Mouse (Mus musculus) MEL (cell line): ENCODE measurements around the gene Tbc1d7. TPM values are rescaled to one million over a fixed set of nuclear protein-coding genes. Genes with fewer than 3 reads are reported as not detected.

Source experiments
- DNase-seq: peaks from one replicate; pipeline ENCODE4 v3.0.0; 2011; ENCODE audit warnings: low read depth, low spot score
- H3K27ac ChIP-seq: 2 replicates; pipeline ENCODE4 v1.5.1; 2012; ENCODE audit warnings: low read depth, mild to moderate bottlenecking, control low read depth, low read length, moderate library complexity; ENCODE audit not compliant: control insufficient read depth
- H3K27me3 ChIP-seq, 2 experiments: fragments of 150-350 bp in 1 of 2; sonication (generic) in 1 of 2; 2 replicates each; pipeline ENCODE4 v1.6.1; 2012; ENCODE audit warnings: low read length in 2 of 2, mild to moderate bottlenecking in 2 of 2, improper control_type of control experiment in 1 of 2, moderate library complexity in 1 of 2; ENCODE audit not compliant: insufficient read depth in 2 of 2, control insufficient read depth in 1 of 2
- H3K36me3 ChIP-seq, 2 experiments: 2 replicates each; pipeline ENCODE4 v1.6.1; 2012 to 2014; ENCODE audit warnings: low read length in 2 of 2, improper control_type of control experiment in 1 of 2, inconsistent platforms in 1 of 2, mild to moderate bottlenecking in 1 of 2; ENCODE audit not compliant: insufficient read depth in 2 of 2, control insufficient read depth in 1 of 2
- H3K4me1 ChIP-seq, 2 experiments: fragments of 150-350 bp in 1 of 2; sonication (generic) in 1 of 2; 2 replicates each; pipeline ENCODE4 v1.6.1; 2012; ENCODE audit warnings: low read length in 2 of 2, improper control_type of control experiment in 1 of 2, mild to moderate bottlenecking in 1 of 2; ENCODE audit not compliant: insufficient read depth in 2 of 2, control insufficient read depth in 1 of 2
- H3K4me3 ChIP-seq, 2 experiments: fragments of 150-350 bp in 1 of 2; sonication (generic) in 1 of 2; 2 replicates each; pipeline ENCODE4 v1.5.1; 2012; ENCODE audit warnings: low read depth in 2 of 2, low read length in 2 of 2, mild to moderate bottlenecking in 2 of 2, moderate library complexity in 2 of 2, control low read depth in 1 of 2, improper control_type of control experiment in 1 of 2; ENCODE audit not compliant: control insufficient read depth in 1 of 2, insufficient read depth in 1 of 2
- H3K79me2 ChIP-seq: 2 replicates; pipeline ENCODE4 v1.6.1; 2012; ENCODE audit warnings: mild to moderate bottlenecking, low read length, moderate library complexity; ENCODE audit not compliant: control insufficient read depth, poor library complexity, insufficient read depth
- H3K9ac ChIP-seq: 2 replicates; pipeline ENCODE4 v1.6.1; 2012; ENCODE audit warnings: low read depth, mild to moderate bottlenecking, control low read depth, low read length, moderate library complexity; ENCODE audit not compliant: control insufficient read depth, poor library complexity, severe bottlenecking
- H3K9me3 ChIP-seq: fragments of 150-350 bp; sonication (generic); replicated peaks from 2 replicates; pipeline ENCODE4 v1.6.1; 2012; ENCODE audit warnings: mild to moderate bottlenecking, low read length, improper control_type of control experiment, moderate library complexity; ENCODE audit not compliant: insufficient read depth
- BHLHE40 ChIP-seq: IDR thresholded peaks from 2 replicates; pipeline ENCODE4 v1.6.1; 2012; ENCODE audit warnings: low read depth, mild to moderate bottlenecking, inconsistent platforms, low read length, improper control_type of control experiment, borderline replicate concordance
- CHD1 ChIP-seq: IDR thresholded peaks from 2 replicates; pipeline ENCODE4 v1.6.1; 2012; ENCODE audit warnings: low read depth, mild to moderate bottlenecking, inconsistent platforms, low read length, improper control_type of control experiment
- E2F4 ChIP-seq: IDR thresholded peaks from 2 replicates; pipeline ENCODE4 v1.6.1; 2011; ENCODE audit warnings: low read depth, low read length, improper control_type of control experiment, borderline replicate concordance
- EP300 ChIP-seq, 2 experiments: IDR thresholded peaks; 2 replicates each; pipeline ENCODE4 v1.6.1; 2011; ENCODE audit warnings: improper control_type of control experiment in 2 of 2, low read length in 2 of 2, low read depth in 1 of 2, mild to moderate bottlenecking in 1 of 2
- ETS1 ChIP-seq: IDR thresholded peaks from 2 replicates; pipeline ENCODE4 v1.6.1; 2012; ENCODE audit warnings: low read depth, mild to moderate bottlenecking, inconsistent platforms, low read length, improper control_type of control experiment, moderate library complexity
- KAT2A ChIP-seq: conservative IDR thresholded peaks from 2 replicates; pipeline ENCODE4 v1.6.1; 2012; ENCODE audit warnings: low read depth, low read length, improper control_type of control experiment, inconsistent platforms
- MAZ ChIP-seq: IDR thresholded peaks from 2 replicates; pipeline ENCODE4 v1.6.1; 2012; ENCODE audit warnings: low read depth, mild to moderate bottlenecking, inconsistent platforms, low read length, improper control_type of control experiment
- MEF2A ChIP-seq: IDR thresholded peaks from 2 replicates; pipeline ENCODE4 v1.6.1; 2014; ENCODE audit warnings: low read depth, mild to moderate bottlenecking, inconsistent platforms, low read length, improper control_type of control experiment; ENCODE audit not compliant: poor library complexity, insufficient replicate concordance, severe bottlenecking; ENCODE audit errors: extremely low read depth
- MXI1 ChIP-seq: IDR thresholded peaks from 2 replicates; pipeline ENCODE4 v1.6.1; 2011; ENCODE audit warnings: mild to moderate bottlenecking, low read depth, low read length, improper control_type of control experiment
- MYB ChIP-seq: IDR thresholded peaks from 2 replicates; pipeline ENCODE4 v1.6.1; 2011; ENCODE audit warnings: mild to moderate bottlenecking, low read depth, low read length, improper control_type of control experiment
- NRF1 ChIP-seq: IDR thresholded peaks from 2 replicates; pipeline ENCODE4 v1.6.1; 2014; ENCODE audit warnings: low read depth, mild to moderate bottlenecking, inconsistent platforms, low read length, improper control_type of control experiment, moderate library complexity; ENCODE audit not compliant: poor library complexity, insufficient read depth, severe bottlenecking
- POLR2AphosphoS2 ChIP-seq: IDR thresholded peaks from 2 replicates; pipeline ENCODE4 v1.6.1; 2011; ENCODE audit warnings: low read length, improper control_type of control experiment
- POLR2AphosphoS5 ChIP-seq: IDR thresholded peaks from 2 replicates; pipeline ENCODE4 v1.6.1; 2012; ENCODE audit warnings: low read depth, borderline replicate concordance, mild to moderate bottlenecking, inconsistent platforms, low read length, moderate library complexity, mixed read lengths
- RAD21 ChIP-seq: IDR thresholded peaks from 2 replicates; pipeline ENCODE4 v1.6.1; 2011; ENCODE audit warnings: mild to moderate bottlenecking, low read depth, low read length, improper control_type of control experiment
- RCOR1 ChIP-seq: IDR thresholded peaks from 2 replicates; pipeline ENCODE4 v1.6.1; 2012; ENCODE audit warnings: low read depth, mild to moderate bottlenecking, inconsistent platforms, low read length, improper control_type of control experiment
- SIN3A ChIP-seq: IDR thresholded peaks from 2 replicates; pipeline ENCODE4 v1.6.1; 2012; ENCODE audit warnings: low read length, improper control_type of control experiment, inconsistent platforms
- TAL1 ChIP-seq: IDR thresholded peaks from 2 replicates; pipeline ENCODE4 v1.6.1; 2012; ENCODE audit warnings: mild to moderate bottlenecking, inconsistent platforms, low read length, moderate library complexity, mixed read lengths
- TCF12 ChIP-seq: IDR thresholded peaks from 2 replicates; pipeline ENCODE4 v1.6.1; 2014; ENCODE audit warnings: low read depth, mild to moderate bottlenecking, inconsistent platforms, low read length, improper control_type of control experiment, moderate library complexity
- USF1 ChIP-seq: IDR thresholded peaks from 2 replicates; pipeline ENCODE4 v1.6.1; 2014; ENCODE audit warnings: low read depth, mild to moderate bottlenecking, inconsistent platforms, low read length, improper control_type of control experiment, moderate library complexity
- ZKSCAN1 ChIP-seq: IDR thresholded peaks from 2 replicates; pipeline ENCODE4 v1.6.1; 2012; ENCODE audit warnings: low read depth, mild to moderate bottlenecking, inconsistent platforms, low read length, improper control_type of control experiment, moderate library complexity
- ZMIZ1 ChIP-seq: IDR thresholded peaks from 2 replicates; pipeline ENCODE4 v1.6.1; 2012; ENCODE audit warnings: low read depth, mild to moderate bottlenecking, inconsistent platforms, low read length, improper control_type of control experiment, moderate library complexity
- ZNF384 ChIP-seq: IDR thresholded peaks from 2 replicates; pipeline ENCODE4 v1.6.1; 2012; ENCODE audit warnings: low read depth, mild to moderate bottlenecking, inconsistent platforms, low read length, improper control_type of control experiment
- polyA plus RNA-seq, 2 experiments: library from polyadenylated mRNA; stranded (reverse) in 1 of 2; unstranded in 1 of 2; fragments of >175 nt in 1 of 2; fragments of >200 nt in 1 of 2; gene quantifications; 2 replicates each; pipeline versions ENCODE4 v1.2.1 to v1.2.4; 2012; ENCODE audit warnings: low replicate concordance in 2 of 2, low read depth in 1 of 2; ENCODE audit not compliant: insufficient read length in 2 of 2, insufficient read depth in 1 of 2, missing spikeins in 1 of 2
- total RNA-seq: library from RNA; depleted of rRNA; stranded (reverse); fragments of 300-350 nt; gene quantifications from 2 replicates; pipeline ENCODE4 v1.2.3, GENCODE M21; 2012

The Tbc1d7 gene
- total and polyA plus RNA-seq, 3 experiments = 11.6 to 29.4 TPM; not detected in 1

- no peak overlapping the region for H3K9ac ChIP-seq
- H3K36me3 ChIP-seq = no peaks in the 10 kb centered on the region
- H3K4me3 ChIP-seq = no peak overlapping the region
- H3K79me2 ChIP-seq = no peaks in the 10 kb centered on the region
- H3K4me1 ChIP-seq = no peaks in the 10 kb centered on the region
- no peaks in the 10 kb centered on the region; a peak in 1 of 4 replicates for H3K27me3 ChIP-seq
- no peaks in the 10 kb centered on the region for H3K9me3 ChIP-seq
- TF ChIP-seq RCOR1 (no peak), KAT2A (no peak), POLR2AphosphoS2 (no peak), ZKSCAN1 (no peak)
- TF ChIP-seq, all 39 proteins: peak for 0
- H3K27ac ChIP-seq = no peak overlapping the region
- no peak for DNase-seq
These were observed 24.6 kb downstream of the Tbc1d7 start for GRCm38 (mm10) chr13:43146515-43147258.

- no peak for TF ChIP-seq MYB
- no peak for TF ChIP-seq TAL1
- no peak for TF ChIP-seq MXI1
- no peak for TF ChIP-seq MAZ
- TF ChIP-seq POLR2AphosphoS2 = no peak
- TF ChIP-seq RAD21 = no peak
- TF ChIP-seq POLR2AphosphoS5 = no peak
- TF ChIP-seq ETS1 = no peak
- TF ChIP-seq E2F4 = no peak
- no peaks in the 10 kb centered on the region for H3K36me3 ChIP-seq
- H3K79me2 ChIP-seq = no peaks in the 10 kb centered on the region
- no peak for DNase-seq
- no peaks in the 10 kb centered on the region for H3K4me1 ChIP-seq
- no peaks in the 10 kb centered on the region; a peak in 1 of 4 replicates for H3K27me3 ChIP-seq
- no peak overlapping the region for H3K4me3 ChIP-seq
- no peak overlapping the region for H3K27ac ChIP-seq
- H3K9ac ChIP-seq = no peak overlapping the region
- no peaks in the 10 kb centered on the region for H3K9me3 ChIP-seq
These were observed 26.4 kb downstream of the Tbc1d7 start for GRCm38 (mm10) chr13:43144720-43145418.

- Histone ChIP-seq H3K4me3 (no peak overlapping the region), H3K27ac (no peak overlapping the region), H3K27me3 (no peaks in the 10 kb centered on the region), H3K4me1 (peaks cover 5 to 15% of the 10 kb centered on the region in 2 experiments; a peak in 2 of 4 replicates), H3K9ac (no peak overlapping the region), H3K79me2 (no peaks in the 10 kb centered on the region), H3K36me3 (peaks cover 0 to 11% of the 10 kb centered on the region in 2 experiments; a peak in 2 of 4 replicates), H3K9me3 (no peaks in the 10 kb centered on the region)
- DNase-seq = peak; percentile 77
- 0 out of 2 replicates have a peak, but pooled peaks have one; percentile 31 for TF ChIP-seq BHLHE40
- TF ChIP-seq POLR2AphosphoS5 = no peak
- TF ChIP-seq MXI1 = peak; percentile 32; the same call in 1 of the 2 replicates
- TF ChIP-seq ZNF384 = peak; percentile 62
- no peak for TF ChIP-seq NRF1
- 0 out of 2 replicates have a peak, but pooled peaks have one; percentile 35 for TF ChIP-seq SIN3A
- TF ChIP-seq CHD1 = no peak
- no peak for TF ChIP-seq MYB
- peak; percentile 31 to 35; a peak in 2 of 4 replicates for TF ChIP-seq EP300 (IDR thresholded peaks at IDR 0.05; ENCODE audit: low read depth in 1 of 2, low read length in 2 of 2)
- TF ChIP-seq ETS1 = 0 out of 2 replicates have a peak, but pooled peaks have one; percentile 26
- peak; percentile 6; the same call in 1 of the 2 replicates for TF ChIP-seq USF1
- TF ChIP-seq MEF2A = no peak
- TF ChIP-seq ZMIZ1 = no peak
- 0 out of 2 replicates have a peak, but pooled peaks have one; percentile 15 for TF ChIP-seq TCF12
These were observed 36.8 kb downstream of the Tbc1d7 start for GRCm38 (mm10) chr13:43134468-43134867.
